Mouse (Mus musculus) midbrain, embryonic 16.5 days (tissue): ENCODE measurements around the gene Ubfd1. TPM values are rescaled to one million over a fixed set of nuclear protein-coding genes. Genes with fewer than 3 reads are reported as not detected.
A peak's percentile ranks its signal among the peaks of the same experiment; 100 is the strongest.

ENCODE experiments used
- ATAC-seq: fragments of 200-750 bp; cut with Nextera tagmentation; 2 replicates; pipeline ENCODE4 v1.8.0; 2017; ENCODE audit warnings: moderate TSS enrichment
- H3K27ac ChIP-seq: fragments of 300-500 bp; sonication (generic); 2 replicates; pipeline ENCODE4 v1.5.1; 2014; ENCODE audit warnings: mild to moderate bottlenecking, low read length, mixed read lengths
- H3K27me3 ChIP-seq: fragments of 300-500 bp; sonication (generic); 2 replicates; pipeline ENCODE4 v1.6.1; 2014; ENCODE audit warnings: low read depth, low read length, mixed read lengths; ENCODE audit not compliant: control insufficient read depth, insufficient read depth
- H3K36me3 ChIP-seq: fragments of 300-500 bp; sonication (generic); 2 replicates; pipeline ENCODE4 v1.6.1; 2014; ENCODE audit warnings: mild to moderate bottlenecking, low read length, moderate library complexity, mixed read lengths; ENCODE audit not compliant: control insufficient read depth, insufficient read depth
- H3K4me1 ChIP-seq: fragments of 300-500 bp; sonication (generic); 2 replicates; pipeline ENCODE4 v1.6.1; 2014; ENCODE audit warnings: mild to moderate bottlenecking, low read length, mixed read lengths; ENCODE audit not compliant: control insufficient read depth, insufficient read depth
- H3K4me2 ChIP-seq: fragments of 300-500 bp; sonication (generic); 2 replicates; pipeline ENCODE4 v1.6.1; 2014; ENCODE audit warnings: mild to moderate bottlenecking, low read length, mixed read lengths
- H3K4me3 ChIP-seq: fragments of 300-500 bp; sonication (generic); 2 replicates; pipeline ENCODE4 v1.5.1; 2014; ENCODE audit warnings: low read depth, mild to moderate bottlenecking, low read length, moderate library complexity, mixed read lengths
- H3K9ac ChIP-seq: fragments of 300-500 bp; sonication (generic); 2 replicates; pipeline ENCODE4 v1.6.1; 2014; ENCODE audit warnings: low read depth, low read length, mixed read lengths
- H3K9me3 ChIP-seq: fragments of 300-500 bp; sonication (generic); replicated peaks from 2 replicates; pipeline ENCODE4 v1.6.1; 2014; ENCODE audit warnings: mild to moderate bottlenecking, low read length, mixed read lengths; ENCODE audit not compliant: control insufficient read depth, poor library complexity, severe bottlenecking
- WGBS: fragments of 180-500 bp; shearing (Covaris S2); extraction: QIAGEN DNeasy Blood & Tissue Kit; methylation state at CpG from one replicate; pipeline ENCODE4 v1.1.7; 2014; 5-methylcytosine and 5-hydroxymethylcytosine counted together
- polyA plus RNA-seq: library from polyadenylated mRNA; unstranded; fragments of >200 nt; fragmentation: Nextera tagmentation; extraction: Ambion mirVana; gene quantifications from 2 replicates; pipeline ENCODE4 v1.2.1, GENCODE M21; 2015

Ubfd1 gene
- polyA plus RNA-seq, 1 experiment from 2014 or later, result 75.7 TPM

- no peaks in the 10 kb centered on the region for H3K27me3 ChIP-seq
- no peaks in the 10 kb centered on the region for H3K9me3 ChIP-seq
- ATAC-seq, result no peak
- H3K4me1 ChIP-seq, result no peaks in the 10 kb centered on the region
- no peak overlapping the region for H3K4me2 ChIP-seq
- H3K27ac ChIP-seq, result no peak overlapping the region
- H3K4me3 ChIP-seq, result no peak overlapping the region
- WGBS, result 91% methylated on average over 4 of the region's 4 CpGs
- no peak overlapping the region for H3K9ac ChIP-seq
- peaks cover 21% of the 10 kb centered on the region for H3K36me3 ChIP-seq
These were observed 21.8 kb upstream of the Ubfd1 start for GRCm38 (mm10) chr7:122045181-122045634.

- WGBS, result 93% methylated on average over 1 of the region's 1 CpGs
- H3K36me3 ChIP-seq, result peaks cover 21% of the 10 kb centered on the region
These were observed 21.3 kb upstream of the Ubfd1 start for GRCm38 (mm10) chr7:122045711-122046110.

GRCm38 (mm10) chr7:122046813-122047212, 20.2 kb upstream of the Ubfd1 start:
- H3K4me1 ChIP-seq, result no peaks in the 10 kb centered on the region
- ATAC-seq, result no peak
- H3K27ac ChIP-seq, result no peak overlapping the region
- no peaks in the 10 kb centered on the region for H3K9me3 ChIP-seq
- WGBS, result 93% methylated on average over 2 of the region's 2 CpGs
- H3K4me3 ChIP-seq, result no peak overlapping the region
- H3K9ac ChIP-seq, result no peak overlapping the region
- H3K36me3 ChIP-seq, result peaks cover 21% of the 10 kb centered on the region
- no peaks in the 10 kb centered on the region for H3K27me3 ChIP-seq
- H3K4me2 ChIP-seq, result no peak overlapping the region

More at GRCm38 (mm10) chr7:122045711-122046110, 21.3 kb upstream of the Ubfd1 start:
- no peaks in the 10 kb centered on the region for H3K4me1 ChIP-seq
- H3K4me2 ChIP-seq, result no peak overlapping the region
- ATAC-seq, result no peak
- no peak overlapping the region for H3K9ac ChIP-seq
- H3K9me3 ChIP-seq, result no peaks in the 10 kb centered on the region
- H3K27ac ChIP-seq, result no peak overlapping the region
- H3K4me3 ChIP-seq, result no peak overlapping the region
- H3K27me3 ChIP-seq, result no peaks in the 10 kb centered on the region

GRCm38 (mm10) chr7:122048191-122048590, 18.8 kb upstream of the Ubfd1 start:
- WGBS, result 97% methylated on average over 9 of the region's 9 CpGs

GRCm38 (mm10) chr7:122050834-122051233, 16.1 kb upstream of the Ubfd1 start:
- Histone ChIP-seq H3K27ac (no peak overlapping the region), H3K36me3 (peaks cover 18% of the 10 kb centered on the region), H3K27me3 (no peaks in the 10 kb centered on the region), H3K4me3 (no peak overlapping the region), H3K4me1 (no peaks in the 10 kb centered on the region), H3K9me3 (no peaks in the 10 kb centered on the region), H3K9ac (no peak overlapping the region), H3K4me2 (no peak overlapping the region)
- 100% methylated on average over 1 of the region's 1 CpGs for WGBS
- ATAC-seq, result no peak

More at GRCm38 (mm10) chr7:122048191-122048590, 18.8 kb upstream of the Ubfd1 start:
- no peak overlapping the region for H3K4me3 ChIP-seq
- no peaks in the 10 kb centered on the region for H3K9me3 ChIP-seq
- H3K4me2 ChIP-seq, result no peak overlapping the region
- H3K27ac ChIP-seq, result no peak overlapping the region
- ATAC-seq, result no peak
- H3K36me3 ChIP-seq, result peaks cover 21% of the 10 kb centered on the region
- H3K4me1 ChIP-seq, result no peaks in the 10 kb centered on the region
- H3K27me3 ChIP-seq, result no peaks in the 10 kb centered on the region
- no peak overlapping the region for H3K9ac ChIP-seq

- no peak overlapping the region for H3K9ac ChIP-seq
- peaks cover 6% of the 10 kb centered on the region for H3K36me3 ChIP-seq
- H3K27me3 ChIP-seq, result no peaks in the 10 kb centered on the region
- no peak overlapping the region for H3K27ac ChIP-seq
- no peak for ATAC-seq
- no peak overlapping the region for H3K4me3 ChIP-seq
- H3K9me3 ChIP-seq, result no peaks in the 10 kb centered on the region
- 92% methylated on average over 5 of the region's 5 CpGs for WGBS
- no peaks in the 10 kb centered on the region for H3K4me1 ChIP-seq
- no peak overlapping the region for H3K4me2 ChIP-seq
These were observed 10.3 kb upstream of the Ubfd1 start for GRCm38 (mm10) chr7:122056633-122057032.

GRCm38 (mm10) chr7:122065656-122066055, 1.3 kb upstream of the Ubfd1 start:
- Histone ChIP-seq H3K9me3 (no peaks in the 10 kb centered on the region), H3K27me3 (no peaks in the 10 kb centered on the region), H3K4me3 (no peak overlapping the region), H3K27ac (no peak overlapping the region), H3K36me3 (no peaks in the 10 kb centered on the region), H3K4me2 (no peak overlapping the region), H3K4me1 (peaks cover 26% of the 10 kb centered on the region), H3K9ac (0 out of 2 replicates have a peak overlapping the region, but pooled peaks have one; percentile 93)
- WGBS, result 85% methylated on average over 1 of the region's 1 CpGs
- ATAC-seq, result no peak

- ATAC-seq, result peak; percentile 77
- no peaks in the 10 kb centered on the region; the same call in 1 of the 2 replicates for H3K36me3 ChIP-seq
- peaks cover 26% of the 10 kb centered on the region for H3K4me1 ChIP-seq
- no peaks in the 10 kb centered on the region for H3K9me3 ChIP-seq
- peak overlapping the region; percentile 93 for H3K9ac ChIP-seq
- H3K27me3 ChIP-seq, result no peaks in the 10 kb centered on the region
- H3K4me3 ChIP-seq, result peak overlapping the region; percentile 97
- H3K27ac ChIP-seq, result peak overlapping the region; percentile 97
- WGBS, result 23% methylated on average over 31 of the region's 31 CpGs
- H3K4me2 ChIP-seq, result peak overlapping the region; percentile 88
These were observed 652 bp upstream of the Ubfd1 start for GRCm38 (mm10) chr7:122066102-122066944.
